Mouse (Mus musculus) limb, embryonic 14.5 days (tissue): Measurements from ENCODE around the gene Dhx29. TPM values are rescaled to one million over a fixed set of nuclear protein-coding genes. Genes with fewer than 3 reads are reported as not detected.

Experiments
- ATAC-seq: fragments of 200-750 bp; cut with Nextera tagmentation; 2 replicates; pipeline ENCODE4 v1.8.0; 2017; ENCODE audit warnings: low read depth, moderate number of reproducible peaks, moderate TSS enrichment; ENCODE audit not compliant: low FRiP score
- DNase-seq: peaks from one replicate; pipeline ENCODE4 v3.0.0-alpha.2; 2015; ENCODE audit warnings: low spot score
- H3K27ac ChIP-seq: fragments of 300-500 bp; sonication (generic); replicated peaks from 2 replicates; pipeline ENCODE4 v1.5.1; 2014; ENCODE audit warnings: low read depth, mild to moderate bottlenecking, low read length, moderate library complexity, mixed read lengths
- H3K27me3 ChIP-seq: fragments of 300-500 bp; sonication (generic); 2 replicates; pipeline ENCODE4 v1.6.1; 2014; ENCODE audit warnings: low read length, mixed read lengths; ENCODE audit not compliant: control insufficient read depth, insufficient read depth
- H3K36me3 ChIP-seq: fragments of 300-500 bp; sonication (generic); 2 replicates; pipeline ENCODE4 v1.6.1; 2014; ENCODE audit warnings: mild to moderate bottlenecking, low read length, moderate library complexity, mixed read lengths; ENCODE audit not compliant: control insufficient read depth, insufficient read depth
- H3K4me1 ChIP-seq: fragments of 300-500 bp; sonication (generic); 2 replicates; pipeline ENCODE4 v1.6.1; 2014; ENCODE audit warnings: antibody characterized with exemption, low read length, mixed read lengths; ENCODE audit not compliant: control insufficient read depth, insufficient read depth
- H3K4me2 ChIP-seq: fragments of 300-500 bp; sonication (generic); replicated peaks from 2 replicates; pipeline ENCODE4 v1.6.1; 2014; ENCODE audit warnings: low read depth, mild to moderate bottlenecking, low read length, moderate library complexity; ENCODE audit not compliant: severe bottlenecking
- H3K4me3 ChIP-seq: fragments of 300-500 bp; sonication (generic); replicated peaks from 2 replicates; pipeline ENCODE4 v1.5.1; 2014; ENCODE audit warnings: low read length
- H3K9ac ChIP-seq: fragments of 300-500 bp; sonication (generic); 2 replicates; pipeline ENCODE4 v1.6.1; 2014; ENCODE audit warnings: mild to moderate bottlenecking, low read depth, low read length, moderate library complexity; ENCODE audit not compliant: severe bottlenecking
- H3K9me3 ChIP-seq: fragments of 300-500 bp; sonication (generic); 2 replicates; pipeline ENCODE4 v1.6.1; 2016; ENCODE audit warnings: low read length; ENCODE audit not compliant: control insufficient read depth
- POLR2A ChIP-seq: fragments of 200-500 bp; IDR thresholded peaks from 2 replicates; pipeline ENCODE4 v1.8.0; 2012; ENCODE audit warnings: inconsistent platforms, mild to moderate bottlenecking, moderate library complexity, borderline replicate concordance; ENCODE audit not compliant: insufficient read depth, insufficient read length; ENCODE audit errors: extremely low read depth
- WGBS: fragments of 180-500 bp; shearing (Covaris S2); extraction: QIAGEN DNeasy Blood & Tissue Kit; methylation state at CpG from one replicate; pipeline ENCODE4 v1.1.7; 2014; 5-methylcytosine and 5-hydroxymethylcytosine counted together
- polyA plus RNA-seq, 2 experiments: library from polyadenylated mRNA; depleted of rRNA in 1 of 2; stranded (reverse) in 1 of 2; unstranded in 1 of 2; fragments of >200 nt; fragmentation: Nextera tagmentation in 1 of 2; extraction: Ambion mirVana in 1 of 2; gene quantifications; 2 replicates each; pipeline versions ENCODE4 v1.2.1 to v1.2.3; 2012 to 2014

The Dhx29 gene
- polyA plus RNA-seq, 2 experiments = 13.2 to 20.5 TPM

DNA sequence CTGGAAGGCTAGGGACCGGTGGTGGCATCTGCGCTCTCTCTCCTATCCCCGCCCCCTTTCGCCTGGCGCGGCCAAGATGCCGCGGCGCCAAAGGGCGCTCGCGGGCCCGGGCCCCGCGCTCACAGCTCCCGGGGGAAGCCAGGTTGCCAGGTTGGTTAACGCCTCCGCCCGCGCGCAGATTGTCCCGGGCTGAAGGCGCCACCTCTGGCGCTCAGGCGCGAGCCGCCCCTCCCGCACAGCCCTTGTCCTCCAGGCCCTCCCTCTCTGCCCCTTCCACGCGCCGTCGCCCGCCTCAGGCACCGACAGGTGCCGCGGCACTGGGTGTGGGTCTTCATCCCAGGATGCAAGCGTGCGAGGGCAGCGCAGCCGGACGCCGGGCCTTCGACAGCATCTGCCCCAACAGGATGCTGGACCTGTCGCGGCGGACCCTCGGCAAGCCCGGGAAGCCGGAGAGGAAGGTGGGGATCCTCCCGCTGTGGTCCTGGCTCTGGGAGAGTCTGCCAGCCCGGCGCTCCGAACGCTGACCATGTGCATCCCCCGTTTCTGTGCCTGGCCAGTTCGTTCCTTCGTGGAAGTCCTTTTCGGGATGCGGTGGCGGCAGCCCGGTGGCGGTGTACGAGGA is 66.4 kb downstream of the Dhx29 start, which contains the start of gene Mcidas:
Mcidas (plus strand) TSS at position 315 of the 622 bp plus-strand sequence.
- ATAC-seq (no peak), DNase-seq (no peak)
- peaks cover 25% of the 10 kb centered on the region for H3K4me1 ChIP-seq

DNA sequence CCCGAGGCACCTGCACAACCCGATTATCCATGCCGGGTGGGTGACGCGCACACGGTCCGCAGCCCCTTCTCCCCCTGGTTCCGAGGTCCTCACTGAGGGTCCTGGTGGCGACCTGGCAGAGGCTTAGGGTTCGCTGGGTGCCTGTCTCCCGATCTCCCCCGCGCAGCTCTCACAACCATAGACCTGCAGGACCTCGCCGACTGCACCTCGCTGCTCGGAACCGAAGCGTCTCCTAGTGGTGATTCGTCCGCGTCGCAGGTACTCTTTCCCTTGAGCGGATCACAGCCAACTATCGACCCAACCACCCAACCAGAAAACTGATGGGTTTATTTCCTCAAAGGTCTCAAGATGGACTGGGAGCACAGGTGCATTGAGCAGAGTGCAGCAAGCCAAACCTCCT is 66.9 kb downstream of the Dhx29 start:
- under 1% methylated on average over 25 of the region's 25 CpGs for WGBS
- Histone ChIP-seq H3K27ac (no peak overlapping the region), H3K4me1 (peaks cover 23% of the 10 kb centered on the region), H3K9me3 (no peaks in the 10 kb centered on the region), H3K4me2 (peak overlapping the region; percentile 62), H3K4me3 (peak overlapping the region; percentile 37), H3K27me3 (peaks cover 94% of the 10 kb centered on the region), H3K9ac (0 out of 2 replicates have a peak overlapping the region, but pooled peaks have one; percentile 7), H3K36me3 (no peaks in the 10 kb centered on the region)
- no peak for DNase-seq
- ATAC-seq = no peak
- TF ChIP-seq POLR2A = no peak

More for the DNA sequence above, 66.4 kb downstream of the Dhx29 start, which contains the start of gene Mcidas:
- no peak for TF ChIP-seq POLR2A
- peak within 1 kb of the TSS; percentile 37 for H3K4me3 ChIP-seq
- H3K4me2 ChIP-seq = peak within 1 kb of the TSS; percentile 62
- no peaks in the 10 kb centered on the region for H3K36me3 ChIP-seq
- no peaks in the 10 kb centered on the region for H3K9me3 ChIP-seq
- H3K27ac ChIP-seq = no peak within 1 kb of the TSS
- under 1% methylated on average over 51 of the region's 63 CpGs for WGBS
- H3K9ac ChIP-seq = 0 out of 2 replicates have a peak within 1 kb of the TSS, but pooled peaks have one; percentile 7
- peaks cover 94% of the 10 kb centered on the region for H3K27me3 ChIP-seq

- Histone ChIP-seq H3K36me3 (no peaks in the 10 kb centered on the region), H3K9me3 (no peaks in the 10 kb centered on the region), H3K27me3 (peaks cover 81% of the 10 kb centered on the region), H3K9ac (no peak overlapping the region), H3K4me3 (no peak overlapping the region), H3K4me1 (peaks cover 15% of the 10 kb centered on the region), H3K4me2 (no peak overlapping the region), H3K27ac (no peak overlapping the region)
- WGBS = 48% methylated on average over 4 of the region's 4 CpGs
- ATAC-seq (no peak), DNase-seq (no peak)
- TF ChIP-seq POLR2A = no peak
Measured at GRCm38 (mm10) chr13:112996407-112996806, 69.2 kb downstream of the Dhx29 start.

GRCm38 (mm10) chr13:112997369-112997768 is 70.1 kb downstream of the Dhx29 start:
- H3K36me3 ChIP-seq = no peaks in the 10 kb centered on the region
- peaks cover 15% of the 10 kb centered on the region for H3K4me1 ChIP-seq
- 66% methylated on average over 6 of the region's 6 CpGs for WGBS
- DNase-seq (no peak), ATAC-seq (no peak)
- TF ChIP-seq POLR2A = no peak
- no peak overlapping the region for H3K27ac ChIP-seq
- H3K9ac ChIP-seq = no peak overlapping the region
- H3K4me3 ChIP-seq = no peak overlapping the region
- peaks cover 75% of the 10 kb centered on the region for H3K27me3 ChIP-seq
- H3K9me3 ChIP-seq = no peaks in the 10 kb centered on the region
- H3K4me2 ChIP-seq = no peak overlapping the region

GRCm38 (mm10) chr13:112998427-112999201 is 71.4 kb downstream of the Dhx29 start:
- peak overlapping the region; percentile 38 for H3K4me3 ChIP-seq
- no peak for TF ChIP-seq POLR2A
- H3K4me2 ChIP-seq = peak overlapping the region; percentile 73
- H3K27me3 ChIP-seq = peaks cover 65% of the 10 kb centered on the region
- peak overlapping the region; percentile 38 for H3K9ac ChIP-seq
- H3K4me1 ChIP-seq = peaks cover 14% of the 10 kb centered on the region
- H3K27ac ChIP-seq = no peak overlapping the region
- WGBS = under 1% methylated on average over 43 of the region's 46 CpGs
- no peaks in the 10 kb centered on the region for H3K36me3 ChIP-seq
- ATAC-seq (peak; percentile 38; the same call in 1 of the 2 replicates), DNase-seq (no peak)
- H3K9me3 ChIP-seq = no peaks in the 10 kb centered on the region
